Mouse (Mus musculus) hindbrain, postnatal 0 days (tissue): ENCODE results near the gene Msantd2. TPM values are rescaled to one million over a fixed set of nuclear protein-coding genes. Genes with fewer than 3 reads are reported as not detected.

Source experiments
- ATAC-seq: fragments of 200-750 bp; cut with Nextera tagmentation; 2 replicates; pipeline ENCODE4 v1.8.0; 2017; ENCODE audit warnings: mild to moderate bottlenecking, moderate TSS enrichment, moderate library complexity
- DNase-seq: peaks from one replicate; pipeline ENCODE4 v3.0.0-alpha.2; 2015; ENCODE audit warnings: low spot score
- H3K27ac ChIP-seq: fragments of 300-500 bp; sonication (generic); 2 replicates; pipeline ENCODE4 v1.5.1; 2014; ENCODE audit warnings: mild to moderate bottlenecking
- H3K27me3 ChIP-seq: fragments of 300-500 bp; sonication (generic); 2 replicates; pipeline ENCODE4 v1.6.1; 2014; ENCODE audit warnings: low read length, mixed read lengths; ENCODE audit not compliant: insufficient read depth
- H3K36me3 ChIP-seq: fragments of 300-500 bp; sonication (generic); 2 replicates; pipeline ENCODE4 v1.6.1; 2014; ENCODE audit warnings: low read length, mixed read lengths; ENCODE audit not compliant: insufficient read depth
- H3K4me1 ChIP-seq: fragments of 300-500 bp; sonication (generic); 2 replicates; pipeline ENCODE4 v1.6.1; 2014; ENCODE audit warnings: antibody characterized with exemption, low read length, mixed read lengths; ENCODE audit not compliant: insufficient read depth
- H3K4me2 ChIP-seq: fragments of 300-500 bp; sonication (generic); 2 replicates; pipeline ENCODE4 v1.6.1; 2014; ENCODE audit warnings: low read depth, mild to moderate bottlenecking, low read length, moderate library complexity, mixed read lengths
- H3K4me3 ChIP-seq: fragments of 300-500 bp; sonication (generic); 2 replicates; pipeline ENCODE4 v1.5.1; 2014; ENCODE audit warnings: low read length
- H3K9ac ChIP-seq: fragments of 300-500 bp; sonication (generic); replicated peaks from 2 replicates; pipeline ENCODE4 v1.6.1; 2014; ENCODE audit warnings: mild to moderate bottlenecking, low read length, moderate library complexity, mixed read lengths
- H3K9me3 ChIP-seq: fragments of 300-500 bp; sonication (generic); 2 replicates; pipeline ENCODE4 v1.6.1; 2016; ENCODE audit warnings: low read length, mixed read lengths
- CTCF ChIP-seq: IDR thresholded peaks from 2 replicates; pipeline ENCODE4 v1.5.1; 2016; ENCODE audit warnings: antibody characterized with exemption, control low read depth, low read depth
- WGBS: fragments of 180-500 bp; shearing (Covaris S2); extraction: QIAGEN DNeasy Blood & Tissue Kit; methylation state at CpG from one replicate; pipeline ENCODE4 v1.1.7; 2014; 5-methylcytosine and 5-hydroxymethylcytosine counted together
- polyA plus RNA-seq: library from polyadenylated mRNA; unstranded; fragments of >200 nt; fragmentation: Nextera tagmentation; extraction: Ambion mirVana; gene quantifications from 2 replicates; pipeline ENCODE4 v1.2.1, GENCODE M21; 2015
- total RNA-seq: library from RNA; depleted of rRNA; stranded (reverse); fragments of >200 nt; gene quantifications from 2 replicates; pipeline ENCODE4 v1.2.3, GENCODE M21; 2014

Gene Msantd2
- total and polyA plus RNA-seq, 2 experiments from 2014 or later, result 17.8 to 34.0 TPM

GRCm38 (mm10) chr9:37456481-37456910 is 32.6 kb upstream of the Msantd2 start:
- H3K4me1 ChIP-seq, result peaks cover 10% of the 10 kb centered on the region; the same call in 1 of the 2 replicates
- H3K4me2 ChIP-seq, result peak overlapping the region; percentile 54
- peak; percentile 79 for ATAC-seq
- peak overlapping the region; percentile 26 for H3K4me3 ChIP-seq
- DNase-seq, result peak; percentile 83
- H3K27me3 ChIP-seq, result peaks cover 6% of the 10 kb centered on the region; the same call in 1 of the 2 replicates
- no peak for TF ChIP-seq CTCF
- no peak overlapping the region for H3K27ac ChIP-seq
- H3K9ac ChIP-seq, result peak overlapping the region; percentile 28; the same call in 1 of the 2 replicates
- H3K9me3 ChIP-seq, result no peaks in the 10 kb centered on the region
- under 1% methylated on average over 20 of the region's 20 CpGs for WGBS
- no peaks in the 10 kb centered on the region for H3K36me3 ChIP-seq

DNA sequence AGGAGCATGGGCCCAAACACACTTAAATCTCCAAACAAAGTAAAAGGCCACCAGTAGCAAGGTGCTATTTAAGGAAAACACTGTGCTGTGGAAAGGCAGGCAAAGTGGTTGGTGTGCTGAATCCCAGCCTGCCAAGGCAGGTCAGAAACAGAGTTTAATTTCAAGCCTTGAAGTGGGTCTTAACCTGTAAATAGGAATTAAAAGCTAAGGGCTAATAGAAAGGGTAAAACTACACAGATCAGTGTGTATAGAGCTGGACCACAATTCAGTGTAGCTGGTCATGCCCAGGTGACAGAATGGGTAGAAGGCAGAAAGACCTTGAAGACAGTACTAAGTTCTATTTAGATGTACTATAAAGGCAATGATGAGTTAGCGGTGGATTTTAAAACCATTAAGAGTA is 32.0 kb upstream of the Msantd2 start:
- H3K9me3 ChIP-seq, result no peaks in the 10 kb centered on the region
- peaks cover 10% of the 10 kb centered on the region; the same call in 1 of the 2 replicates for H3K4me1 ChIP-seq
- H3K4me2 ChIP-seq, result peak overlapping the region; percentile 54
- H3K9ac ChIP-seq, result 0 out of 2 replicates have a peak overlapping the region, but pooled peaks have one; percentile 28
- H3K36me3 ChIP-seq, result no peaks in the 10 kb centered on the region
- H3K27ac ChIP-seq, result no peak overlapping the region
- no peak for ATAC-seq
- DNase-seq, result no peak
- peaks cover 10% of the 10 kb centered on the region; the same call in 1 of the 2 replicates for H3K27me3 ChIP-seq
- H3K4me3 ChIP-seq, result no peak overlapping the region
- TF ChIP-seq CTCF, result no peak
- 61% methylated on average over 1 of the region's 1 CpGs for WGBS

GRCm38 (mm10) chr9:37459665-37460042 is 29.5 kb upstream of the Msantd2 start:
- WGBS, result 4% methylated on average over 9 of the region's 9 CpGs
- no peak for DNase-seq
- Histone ChIP-seq H3K4me1 (0 out of 2 replicates have a peak, but pooled peaks cover 7% of the 10 kb centered on the region), H3K27me3 (peaks cover 10% of the 10 kb centered on the region; the same call in 1 of the 2 replicates), H3K4me3 (peak overlapping the region; percentile 58), H3K9ac (peak overlapping the region; percentile 71), H3K9me3 (no peaks in the 10 kb centered on the region), H3K4me2 (peak overlapping the region; percentile 95), H3K27ac (peak overlapping the region; percentile 72; the same call in 1 of the 2 replicates), H3K36me3 (no peaks in the 10 kb centered on the region)
- no peak for ATAC-seq
- TF ChIP-seq CTCF, result no peak

DNA sequence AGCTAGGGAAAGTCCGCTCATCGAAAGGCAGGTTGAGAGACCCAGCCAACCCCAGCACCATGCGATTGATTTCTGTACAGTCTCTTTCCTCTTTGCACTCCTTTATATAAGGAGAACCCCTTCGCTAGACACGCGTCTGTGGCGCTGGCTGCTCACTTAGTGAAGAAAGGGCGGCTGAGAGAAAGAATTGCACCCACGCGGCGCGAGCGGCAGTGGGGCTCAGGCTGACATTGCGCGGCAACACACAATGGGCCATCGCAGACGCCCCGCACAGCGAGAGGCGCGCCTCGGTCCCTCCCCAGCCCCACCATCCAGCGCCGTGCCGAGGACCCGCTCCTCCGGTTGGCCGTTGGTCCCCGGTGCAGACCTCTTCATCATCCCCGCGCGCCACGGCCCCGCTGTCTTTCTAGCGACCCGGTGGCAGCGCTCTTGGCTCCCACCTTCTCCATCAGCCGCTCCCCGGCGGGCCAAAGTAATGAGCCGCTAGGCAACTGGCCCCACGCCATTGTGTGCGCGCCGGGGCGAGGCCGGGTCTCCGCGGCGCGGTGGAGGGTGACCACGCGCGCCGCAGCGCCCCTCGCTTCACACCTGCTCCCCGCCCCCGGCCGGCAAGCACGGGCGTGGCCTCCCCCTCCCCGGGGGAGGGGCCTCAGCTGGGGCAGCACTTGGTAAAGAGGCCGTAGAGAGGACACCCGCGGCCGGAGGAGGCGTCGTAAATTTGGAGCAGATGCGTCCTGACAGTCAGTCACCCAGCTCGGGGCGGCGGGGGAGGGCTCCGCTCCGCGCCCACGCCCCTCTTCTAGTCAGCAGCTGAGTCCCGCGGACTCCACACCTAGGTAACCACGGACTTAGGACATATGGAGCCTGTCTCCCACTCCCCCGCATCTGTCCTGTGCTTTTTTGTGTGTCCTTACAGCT is 28.8 kb upstream of the Msantd2 start:
- H3K9ac ChIP-seq, result peak overlapping the region; percentile 71
- H3K27ac ChIP-seq, result peak overlapping the region; percentile 72
- peaks cover 5% of the 10 kb centered on the region; the same call in 1 of the 2 replicates for H3K27me3 ChIP-seq
- peak; percentile 64 for DNase-seq
- no peaks in the 10 kb centered on the region for H3K9me3 ChIP-seq
- WGBS, result 1% methylated on average over 79 of the region's 81 CpGs
- H3K4me1 ChIP-seq, result 0 out of 2 replicates have a peak, but pooled peaks cover 7% of the 10 kb centered on the region
- peak; percentile 58 for ATAC-seq
- H3K36me3 ChIP-seq, result no peaks in the 10 kb centered on the region
- H3K4me3 ChIP-seq, result peak overlapping the region; percentile 58
- TF ChIP-seq CTCF, result no peak
- peak overlapping the region; percentile 95 for H3K4me2 ChIP-seq

DNA sequence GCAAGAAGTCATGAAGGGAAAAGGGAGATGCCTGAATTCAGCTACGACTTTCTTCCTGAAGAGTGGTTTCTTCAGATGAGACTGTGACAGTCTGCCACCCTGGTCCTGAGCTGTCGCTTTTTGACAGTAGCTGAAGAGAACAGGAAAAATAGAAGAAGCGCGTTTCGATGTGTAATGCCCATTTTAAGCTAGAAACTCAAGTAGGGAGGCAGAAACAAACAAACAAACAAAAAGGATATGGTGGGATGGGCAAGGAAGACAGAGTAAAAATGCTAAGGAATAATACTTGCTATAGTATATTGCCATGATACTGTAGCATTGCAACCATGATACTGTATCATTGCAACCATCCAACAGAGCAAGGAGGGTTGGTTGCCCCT is 28.2 kb upstream of the Msantd2 start:
- Histone ChIP-seq H3K9me3 (no peaks in the 10 kb centered on the region), H3K36me3 (no peaks in the 10 kb centered on the region), H3K4me1 (0 out of 2 replicates have a peak, but pooled peaks cover 4% of the 10 kb centered on the region), H3K9ac (peak overlapping the region; percentile 71; the same call in 1 of the 2 replicates), H3K27me3 (peaks cover 5% of the 10 kb centered on the region; the same call in 1 of the 2 replicates), H3K27ac (peak overlapping the region; percentile 72; the same call in 1 of the 2 replicates), H3K4me3 (peak overlapping the region; percentile 58), H3K4me2 (peak overlapping the region; percentile 95)
- ATAC-seq (no peak), DNase-seq (no peak)
- whole genome bisulfite sequencing, result 5% methylated on average over 5 of the region's 5 CpGs
- TF ChIP-seq CTCF, result no peak

DNA sequence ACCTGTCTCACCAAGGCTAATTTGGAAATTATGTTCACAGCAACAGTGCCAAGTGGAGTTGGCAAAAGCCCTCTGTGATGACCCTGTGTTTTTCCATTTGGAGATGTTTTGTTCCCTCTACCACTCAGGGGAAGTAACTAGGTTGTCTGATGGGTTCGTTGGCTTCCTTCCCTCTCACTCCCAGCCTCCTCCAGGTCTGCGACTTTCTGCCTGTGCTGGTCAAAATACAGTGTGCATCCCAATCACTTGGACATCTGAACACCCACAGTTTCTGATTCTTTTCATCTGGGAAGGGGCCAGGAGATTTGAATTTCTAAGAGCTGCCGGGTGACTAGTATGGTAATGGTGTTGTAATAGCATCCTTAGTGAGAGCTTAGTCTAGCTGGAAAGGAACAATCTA is 27.5 kb upstream of the Msantd2 start:
- no peak overlapping the region for H3K9ac ChIP-seq
- H3K4me2 ChIP-seq, result no peak overlapping the region
- H3K4me1 ChIP-seq, result no peaks in the 10 kb centered on the region
- no peak overlapping the region for H3K27ac ChIP-seq
- 4% methylated on average over 3 of the region's 3 CpGs for WGBS
- no peak for TF ChIP-seq CTCF
- no peaks in the 10 kb centered on the region for H3K36me3 ChIP-seq
- no peak for DNase-seq
- no peak for ATAC-seq
- H3K4me3 ChIP-seq, result no peak overlapping the region
- no peaks in the 10 kb centered on the region for H3K9me3 ChIP-seq
- H3K27me3 ChIP-seq, result peaks cover 5% of the 10 kb centered on the region; the same call in 1 of the 2 replicates
